Mouse (Mus musculus) NIH3T3 (cell line): ENCODE results near the gene Kcna5.

ENCODE experiments used
- DNase-seq: peaks from one replicate; pipeline ENCODE4 v3.0.0-alpha.2; 2012; ENCODE audit warnings: low read depth

Kcna5 gene

DNA sequence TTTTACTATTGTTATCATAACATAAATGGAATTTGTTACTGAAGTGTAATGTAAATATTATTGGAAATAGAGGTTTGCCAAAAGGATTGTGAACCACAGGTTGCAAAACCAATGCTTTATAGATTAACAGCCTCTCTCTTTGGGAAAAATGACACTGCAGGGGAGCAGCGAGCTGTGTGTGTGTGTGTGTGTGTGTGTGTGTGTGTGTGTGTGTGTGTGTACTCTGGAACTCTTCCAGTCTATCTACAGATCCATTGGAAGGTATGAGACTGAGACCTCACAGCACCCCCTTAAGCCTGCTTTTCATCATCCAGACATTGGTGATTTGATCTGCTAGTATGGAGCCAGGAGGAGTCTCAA, 679 bp upstream of the Kcna5 start:
- DNase-seq = no peak

DNA sequence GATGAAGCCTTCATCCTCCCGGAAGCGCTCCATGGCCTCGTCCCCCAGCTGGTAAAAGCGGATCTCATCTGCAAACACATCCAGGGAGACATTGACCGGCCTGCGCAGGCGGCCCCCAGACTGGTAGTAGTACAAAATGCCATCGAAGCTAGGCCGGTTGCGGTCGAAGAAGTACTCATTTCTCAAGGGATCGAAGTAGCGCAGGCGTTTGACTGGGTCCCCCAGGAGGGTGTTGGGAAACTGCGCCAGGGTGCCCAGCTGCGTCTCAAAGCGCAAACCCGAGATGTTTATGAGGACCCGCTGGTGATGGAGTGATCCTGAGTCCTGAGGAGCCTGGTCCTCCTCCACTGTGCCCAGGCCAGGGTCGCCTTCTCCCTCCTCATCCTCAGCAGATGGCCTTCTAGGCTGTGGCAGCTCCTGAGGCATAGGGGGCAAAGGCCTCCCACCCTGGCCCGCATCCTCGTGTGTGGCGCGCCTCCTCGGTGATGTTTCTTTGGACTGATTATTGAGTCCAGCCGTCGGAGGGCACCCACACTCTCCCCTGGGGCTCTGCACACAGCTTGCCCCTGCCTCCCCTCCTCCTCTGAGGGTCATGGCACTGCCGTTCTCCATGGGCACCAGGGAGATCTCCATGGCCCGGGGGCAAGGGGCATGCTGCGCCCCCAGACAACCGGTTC, 543 bp downstream of the Kcna5 start:
- DNase-seq = no peak

DNA sequence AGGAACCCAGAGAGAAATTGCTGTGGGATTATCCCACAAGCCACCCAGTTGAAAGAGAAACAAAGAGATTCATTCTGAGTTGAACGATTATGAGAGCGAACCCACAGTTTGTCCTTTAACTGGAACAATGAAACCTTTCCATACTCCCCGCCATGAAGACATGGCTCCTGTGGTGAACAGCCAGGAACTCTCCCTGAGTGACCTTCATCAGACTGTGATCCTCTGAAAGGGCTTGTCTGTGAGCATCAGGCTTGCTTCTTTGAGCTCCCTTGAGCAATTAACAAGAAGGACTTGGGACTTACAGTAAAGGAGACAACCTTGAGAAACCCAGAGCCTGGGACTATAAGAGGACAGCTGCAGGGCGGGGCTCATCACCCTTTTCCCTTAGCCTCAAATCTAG, 3.9 kb downstream of the Kcna5 start:
- DNase-seq = no peak

DNA sequence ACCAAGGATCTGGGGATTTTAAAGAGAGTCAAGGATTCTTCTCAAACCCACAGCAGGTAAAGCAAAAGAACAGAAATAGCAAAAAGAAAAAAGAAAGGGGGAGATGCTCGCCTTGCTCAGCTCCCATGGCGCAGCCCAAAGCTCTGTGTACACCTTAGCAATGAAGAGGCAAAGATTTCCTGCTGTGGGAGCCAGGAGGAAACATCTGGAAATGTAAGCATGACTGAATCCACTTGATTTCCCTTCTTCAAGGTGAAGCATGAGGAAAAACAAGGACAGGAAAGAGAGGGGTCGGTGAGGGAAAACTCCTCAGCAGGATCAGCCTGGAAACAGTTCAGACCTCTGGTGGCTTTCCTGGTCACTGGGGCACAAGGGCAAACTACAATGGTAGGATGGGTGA, 5.2 kb downstream of the Kcna5 start:
- no peak for DNase-seq

DNA sequence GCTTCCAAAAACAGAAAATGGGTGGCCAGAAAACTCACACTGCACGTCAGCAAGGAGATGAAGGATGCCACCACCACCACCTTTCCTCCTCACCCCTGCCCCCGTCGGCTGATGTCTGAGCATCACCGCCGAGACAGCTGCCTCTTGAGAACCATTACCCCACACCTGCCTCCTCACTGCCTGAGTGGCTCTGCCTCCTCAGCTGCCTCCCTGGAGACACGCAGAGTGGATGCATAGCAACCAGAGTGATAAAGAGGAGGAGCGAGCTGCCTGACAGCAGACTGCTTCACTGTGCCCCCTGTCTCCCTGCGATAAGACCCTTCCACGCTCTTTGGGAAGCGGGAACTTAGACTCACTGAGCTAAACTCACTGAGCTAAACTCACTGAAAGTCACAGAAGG, 20.5 kb downstream of the Kcna5 start:
- no peak for DNase-seq

DNA sequence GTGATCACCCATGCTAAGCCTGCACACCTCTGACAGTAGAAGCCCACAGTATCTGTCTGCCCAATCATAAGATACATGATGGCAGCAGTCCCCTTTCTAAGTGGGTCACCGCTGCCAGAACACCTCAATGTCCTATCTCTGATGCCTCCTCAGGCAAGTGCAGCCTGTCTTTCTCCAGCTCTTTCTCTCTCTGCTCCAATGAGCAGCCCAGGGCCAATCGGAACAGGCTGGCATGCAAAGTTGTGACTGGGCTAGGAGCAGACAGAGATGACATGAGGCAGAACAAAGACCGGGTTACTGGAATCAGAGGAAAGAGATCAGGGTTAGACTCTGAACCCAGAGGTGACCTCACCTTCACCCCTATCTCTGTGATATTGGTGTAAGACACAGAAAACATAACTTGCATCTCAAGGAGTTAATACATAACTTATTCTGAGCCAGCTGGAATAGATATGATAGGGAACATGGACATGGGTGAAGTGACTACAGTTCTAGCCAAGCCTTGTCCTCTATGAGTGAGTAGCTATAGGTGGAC, 21.4 kb downstream of the Kcna5 start:
- no peak for DNase-seq

DNA sequence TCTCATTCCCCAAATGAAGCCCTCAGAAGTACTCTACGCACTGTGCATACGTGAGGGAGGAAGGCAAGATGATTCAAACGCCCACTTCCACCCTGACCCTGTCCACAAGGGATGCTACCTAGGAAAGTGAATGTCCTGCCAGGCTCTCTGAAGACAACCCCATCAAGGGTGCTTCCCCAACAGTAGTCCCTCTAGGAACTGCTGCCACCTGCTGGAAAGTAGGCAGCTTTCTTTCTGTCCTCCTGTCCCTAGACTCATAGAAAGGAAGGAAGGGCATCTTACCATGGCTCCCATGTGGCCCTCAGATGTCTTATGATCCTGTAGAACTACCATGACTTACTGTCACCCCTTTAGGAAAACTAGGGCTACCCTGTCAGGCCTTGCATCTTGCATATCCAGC, 22.1 kb downstream of the Kcna5 start:
- peak; percentile 53 for DNase-seq

DNA sequence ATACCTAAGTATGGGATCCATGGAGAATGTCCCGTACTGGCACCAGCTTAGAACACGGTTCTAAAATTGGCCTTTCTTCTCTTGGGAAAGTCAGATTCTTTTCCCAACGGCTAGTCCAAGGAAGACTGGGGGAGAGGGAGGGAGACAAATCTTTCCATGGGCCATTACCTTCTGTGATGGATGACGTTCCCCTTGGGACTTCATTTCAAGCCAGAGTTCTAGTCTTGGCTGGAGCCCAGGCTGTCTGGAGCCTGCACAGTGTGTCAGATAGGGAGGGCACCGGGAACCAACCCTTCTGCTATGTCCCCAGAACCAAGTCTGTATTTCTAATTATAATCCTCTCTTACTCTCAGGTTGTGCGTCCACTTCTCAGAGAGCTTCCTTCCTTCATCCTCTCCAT, 26.5 kb downstream of the Kcna5 start:
- no peak for DNase-seq

DNA sequence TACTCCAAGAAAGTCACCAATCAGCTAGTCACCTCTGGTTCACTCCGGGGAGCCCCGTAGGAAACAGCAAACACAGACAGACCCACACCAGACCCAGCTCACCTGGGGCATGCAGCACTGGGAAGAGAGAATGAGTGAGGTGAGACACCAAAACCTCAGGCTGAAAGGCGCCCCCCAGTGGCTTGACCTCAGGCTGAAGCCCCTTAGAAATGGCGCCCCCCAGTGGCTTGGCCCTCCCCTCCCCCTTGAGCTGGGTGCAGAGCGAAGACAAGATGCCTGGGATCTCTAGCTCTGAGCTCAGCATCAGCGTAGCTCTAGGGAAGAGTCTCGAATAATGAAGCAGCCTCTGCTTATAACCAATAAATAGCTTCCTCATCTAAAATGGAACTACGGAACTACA, 31.3 kb downstream of the Kcna5 start:
- DNase-seq = no peak

DNA sequence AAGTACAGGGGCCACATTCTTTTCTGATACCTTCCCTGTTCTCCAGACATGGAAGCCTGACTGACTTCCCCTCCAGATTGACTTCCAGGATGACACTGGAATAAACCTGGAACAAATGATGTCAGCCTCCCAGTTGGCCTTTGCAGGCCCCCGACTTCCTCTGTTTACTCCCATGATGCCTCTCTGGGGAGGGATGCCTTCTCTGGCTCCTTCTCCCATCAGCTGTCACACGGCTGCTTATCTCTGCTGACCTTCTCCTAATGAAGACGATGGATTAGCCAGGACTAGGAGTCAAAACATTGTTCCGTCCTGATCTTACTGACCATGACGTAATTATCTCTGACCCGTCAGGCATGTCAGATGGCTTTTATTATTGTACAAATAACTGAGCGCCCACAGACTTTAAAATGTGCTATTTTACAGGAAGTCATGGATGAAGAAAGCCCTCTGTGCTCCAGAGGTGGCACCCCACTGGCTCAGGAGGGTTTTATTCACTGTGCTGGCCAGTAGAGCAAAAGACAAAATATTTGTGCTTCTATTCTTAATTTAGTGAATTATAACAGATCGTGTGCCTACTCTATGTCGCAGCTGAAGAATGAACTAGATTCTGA, 32.4 kb downstream of the Kcna5 start:
- DNase-seq = no peak

DNA sequence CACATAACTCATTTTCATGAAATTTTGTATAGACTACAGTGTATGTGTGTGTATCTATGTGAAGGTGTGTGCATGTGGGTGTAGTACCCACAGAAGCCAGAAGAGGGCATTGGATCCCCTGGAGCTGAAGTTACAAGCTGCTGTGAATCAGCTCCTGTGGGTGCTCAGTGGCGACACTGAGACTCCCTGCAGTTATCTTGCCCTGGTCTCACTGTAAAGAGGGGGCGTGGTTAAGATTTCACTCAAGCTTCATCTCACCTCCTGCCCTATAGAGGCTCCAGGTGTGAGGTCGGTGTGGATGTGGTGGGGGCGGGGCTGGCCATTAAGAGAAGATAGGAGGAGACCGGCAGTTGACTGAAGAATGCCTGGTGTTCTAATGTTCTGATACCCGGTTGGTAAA, 34.2 kb downstream of the Kcna5 start:
- no peak for DNase-seq

DNA sequence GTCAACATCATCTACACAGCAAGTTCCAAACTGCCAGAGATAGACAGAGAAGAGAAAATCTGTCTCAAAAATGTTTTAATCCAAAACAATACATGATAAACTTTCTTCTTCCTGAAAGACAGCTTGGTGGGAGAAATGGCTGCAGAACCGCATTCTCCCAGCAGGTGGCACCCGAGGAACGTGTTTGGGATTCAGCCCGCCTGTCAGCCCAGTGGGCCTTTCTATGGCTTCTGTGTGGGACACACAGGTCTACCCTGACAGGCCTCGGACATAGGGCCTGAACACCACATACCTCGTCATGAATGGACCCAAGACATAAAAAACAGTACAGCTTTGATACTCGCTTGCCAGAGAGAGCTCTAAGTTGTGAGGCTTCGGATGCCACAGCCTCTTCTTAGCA, 35.1 kb downstream of the Kcna5 start:
- DNase-seq = peak; percentile 87

DNA sequence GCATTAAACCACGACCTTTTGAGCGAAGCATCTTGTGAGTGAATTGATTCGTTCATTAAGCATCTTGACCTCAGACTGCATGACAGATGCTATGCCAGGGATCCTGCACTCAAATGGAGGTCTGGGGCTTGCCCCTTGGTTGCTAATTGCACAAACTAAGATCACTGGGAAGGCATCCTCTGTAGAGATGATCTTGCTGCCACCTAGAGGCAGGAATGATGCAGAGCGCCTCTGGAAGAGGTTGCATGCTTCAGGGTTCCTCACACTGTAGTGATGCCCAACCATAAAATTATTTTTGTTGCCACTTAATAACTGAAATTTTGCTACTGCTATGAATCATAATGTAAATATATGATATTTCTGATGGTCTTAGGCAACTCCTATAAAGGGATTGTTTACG, 37.3 kb downstream of the Kcna5 start:
- peak; percentile 78 for DNase-seq

DNA sequence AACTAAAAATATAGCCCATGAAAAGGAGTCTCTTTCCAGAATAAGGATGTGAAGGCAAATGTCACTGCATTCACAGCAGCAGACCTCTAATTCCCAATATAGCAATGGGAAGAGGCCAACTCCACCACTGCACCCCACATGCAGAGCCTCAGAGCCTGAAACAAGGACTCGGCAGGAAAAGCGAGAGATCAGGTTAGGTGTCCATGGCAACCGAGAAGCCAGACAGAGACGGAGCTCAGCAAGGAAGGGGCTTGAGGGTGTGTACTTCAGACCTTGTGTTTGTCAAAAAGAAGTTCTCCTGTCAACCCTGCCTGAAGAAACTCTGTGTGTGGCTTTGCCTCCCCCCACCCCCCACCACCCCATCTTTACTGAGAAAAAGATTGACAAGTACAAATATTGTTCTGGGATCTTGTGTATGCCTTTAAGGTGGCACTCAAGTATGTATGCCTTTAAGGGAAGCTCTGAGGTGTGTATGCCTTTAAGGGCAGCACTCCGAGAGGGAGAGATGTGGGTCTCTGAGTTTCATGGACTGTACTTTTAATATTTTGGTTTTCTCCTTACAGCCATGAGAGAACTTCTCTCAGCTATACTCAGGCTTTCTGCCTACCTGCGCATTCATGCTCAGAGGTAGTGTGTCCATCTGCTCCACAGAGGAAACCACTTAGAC, 37.9 kb downstream of the Kcna5 start:
- no peak for DNase-seq

DNA sequence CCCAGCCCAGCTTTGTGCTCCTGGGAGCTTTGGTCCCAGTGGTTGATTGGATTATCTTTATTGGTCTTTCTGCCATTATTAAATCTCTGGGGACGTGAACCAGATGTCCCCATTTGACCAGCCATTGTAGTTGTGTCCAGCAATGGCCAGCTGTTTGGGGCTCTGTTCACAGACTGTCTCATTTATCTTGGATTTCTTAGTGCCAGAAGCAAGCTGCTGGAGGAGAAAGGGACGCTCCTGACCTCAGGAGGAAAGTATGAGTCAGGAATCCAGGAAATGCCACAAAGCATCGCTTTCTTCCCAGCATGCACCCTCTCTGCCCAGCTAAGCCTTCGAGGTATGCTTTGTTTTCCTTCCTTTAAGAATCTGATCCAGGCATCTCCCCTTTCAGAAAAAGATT, 48.1 kb downstream of the Kcna5 start:
- peak; percentile 74 for DNase-seq

DNA sequence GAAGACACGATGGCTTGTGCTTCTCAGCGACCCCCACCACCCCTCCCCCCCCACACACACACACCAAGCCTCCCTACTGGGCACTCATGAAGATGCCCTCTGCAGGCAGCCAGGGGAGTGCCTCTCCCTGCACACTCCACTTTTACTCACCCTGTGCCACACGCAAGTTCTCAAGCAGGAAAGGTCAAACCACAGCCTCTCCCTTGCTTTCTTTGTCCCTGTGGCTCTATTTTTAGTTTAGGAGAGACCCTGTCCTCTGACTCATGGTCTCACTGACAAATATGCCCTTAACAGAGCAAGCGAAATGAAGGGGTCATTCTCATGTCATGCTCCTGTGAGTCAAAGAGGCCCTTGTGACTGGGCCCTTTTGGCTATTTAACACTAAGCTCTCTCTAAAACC, 50.3 kb downstream of the Kcna5 start:
- DNase-seq = peak; percentile 77

DNA sequence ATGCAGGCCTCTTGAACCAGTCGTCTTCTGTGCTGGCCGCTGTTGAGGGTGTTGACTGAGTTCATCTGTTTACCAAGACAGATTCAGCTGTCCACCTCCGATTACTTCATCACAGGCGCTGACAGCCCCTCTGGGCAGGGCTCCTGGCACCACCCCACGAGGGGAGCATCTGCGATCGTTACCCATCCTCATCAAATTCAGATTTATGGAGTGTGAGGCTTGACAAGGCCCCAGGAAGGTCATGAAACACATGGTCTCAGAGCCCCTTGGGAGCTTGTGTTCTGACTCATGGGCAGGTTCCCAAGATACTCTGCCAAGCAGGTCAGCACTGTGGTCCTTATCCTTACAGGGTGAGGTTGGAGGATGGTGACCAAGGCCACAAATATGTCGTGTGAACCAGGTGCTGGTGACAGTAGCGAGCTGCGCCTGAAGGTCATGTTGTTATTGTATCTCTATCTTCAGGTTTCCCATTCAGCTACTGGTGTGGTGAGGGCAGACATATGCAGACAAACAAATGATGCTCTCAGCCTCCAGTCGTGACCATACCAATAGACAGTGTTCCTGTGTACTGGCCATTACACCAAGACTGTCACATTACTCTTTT, 51.8 kb downstream of the Kcna5 start:
- DNase-seq = peak; percentile 88
